Mouse (Mus musculus) retina, embryonic 14.5 days (tissue): Measurements from ENCODE around the gene Ccnf.

Experiments
- DNase-seq: peaks from one replicate; pipeline ENCODE4 v3.0.0-alpha.2; 2015; ENCODE audit warnings: low spot score

Ccnf gene

DNA sequence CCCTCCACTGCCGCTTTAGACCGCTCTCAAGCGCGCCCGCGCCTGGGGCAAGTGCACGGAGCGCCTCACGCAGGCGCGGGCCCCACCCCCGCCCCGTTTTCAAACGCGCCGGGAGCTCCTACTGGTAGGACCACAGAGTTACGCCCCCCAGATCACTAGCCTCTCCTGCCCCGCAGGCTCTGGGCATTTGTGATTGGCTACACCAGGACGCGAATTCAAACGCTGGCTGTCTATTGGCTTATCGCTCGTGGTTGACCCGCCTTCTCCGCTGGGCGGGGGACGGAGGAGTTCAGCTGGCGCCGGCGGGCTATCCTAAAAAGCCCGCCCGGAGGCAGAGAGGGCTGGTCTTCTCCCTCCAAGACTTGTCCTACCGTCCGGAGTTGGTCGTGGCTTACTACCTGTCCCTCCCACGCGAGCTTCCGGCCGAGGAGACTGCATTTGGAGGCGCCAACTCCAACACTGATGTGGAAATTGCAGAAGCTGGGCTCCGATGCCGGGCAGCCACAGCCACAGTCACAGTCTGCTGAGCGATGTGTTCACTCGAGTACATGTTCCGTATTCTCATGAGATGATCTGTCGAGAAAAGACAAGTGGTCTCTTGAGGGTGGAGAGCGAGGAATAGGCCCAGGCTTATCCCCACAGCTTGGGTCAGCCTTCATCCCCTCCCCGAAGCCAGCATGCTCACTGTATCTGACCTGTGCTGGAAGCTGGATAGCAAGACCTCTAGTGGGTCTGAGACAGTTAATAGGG lies at the start of gene Ccnf:
Gene Ccnf, minus strand, starts transcription at position 165 of the 750 bp plus-strand sequence.
- DNase-seq = peak; percentile 98

DNA sequence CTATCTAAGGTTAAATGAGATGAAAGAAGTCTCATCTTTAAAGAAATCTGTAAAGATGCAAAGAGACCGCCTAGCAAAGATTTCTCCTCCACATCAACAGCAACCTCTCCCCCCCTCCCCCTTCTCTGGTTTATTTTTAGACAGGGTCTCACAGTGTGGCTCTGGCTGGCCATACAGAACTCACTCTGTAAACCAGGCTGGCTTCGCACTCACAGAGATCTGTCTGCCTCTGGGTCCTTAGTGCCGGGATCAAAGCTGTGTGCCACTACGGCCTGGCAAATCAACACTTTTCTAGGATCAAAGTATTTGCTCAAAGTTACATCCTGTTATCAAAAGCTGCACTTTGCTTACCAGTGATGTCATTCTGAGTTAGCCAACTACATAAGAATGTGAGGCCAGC lies 49.4 kb upstream of the Ccnf start:
- no peak for DNase-seq

GRCm38 (mm10) chr17:24289338-24289737 lies 38.1 kb upstream of the Ccnf start:
- no peak for DNase-seq

DNA sequence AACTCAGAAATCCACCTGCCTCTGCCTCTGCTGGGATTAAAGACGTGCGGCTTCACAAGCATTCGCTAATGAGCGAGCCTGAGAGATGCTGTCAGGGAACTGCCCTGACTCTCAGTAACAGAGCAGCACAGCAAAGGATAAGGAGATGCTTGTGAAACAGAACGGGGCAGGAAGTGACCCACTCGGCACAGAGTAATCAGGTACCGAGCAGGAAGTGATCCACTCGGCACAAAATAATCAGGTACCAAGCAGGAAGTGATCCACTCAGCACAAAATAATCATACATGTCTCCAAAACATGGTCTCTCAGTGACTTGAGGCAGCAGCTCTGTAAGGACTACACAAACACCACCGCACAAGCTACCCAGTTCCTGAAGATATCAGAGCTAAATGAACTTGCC lies 37.2 kb upstream of the Ccnf start:
- no peak for DNase-seq

DNA sequence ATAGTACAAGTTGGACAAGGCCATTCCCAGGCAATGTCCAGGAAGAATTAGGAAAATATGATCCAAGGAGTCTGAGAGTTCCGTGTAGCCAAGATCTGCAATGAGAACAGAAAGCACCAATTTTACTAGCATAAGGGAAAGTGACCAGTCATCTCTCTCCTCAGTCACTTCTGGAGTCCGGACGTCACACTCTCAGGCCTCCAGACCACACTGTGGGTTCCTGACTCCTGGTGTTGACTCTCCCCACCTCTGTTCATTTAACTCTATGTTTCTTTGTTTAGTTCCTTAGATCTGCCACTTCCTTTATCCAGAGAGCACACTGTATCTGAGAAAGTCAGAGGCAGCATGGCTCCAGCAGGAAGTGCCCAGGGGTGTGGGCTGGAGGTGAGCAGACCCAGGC lies 34.4 kb upstream of the Ccnf start:
- no peak for DNase-seq

GRCm38 (mm10) chr17:24283266-24283818 lies 32.1 kb upstream of the Ccnf start:
- no peak for DNase-seq

DNA sequence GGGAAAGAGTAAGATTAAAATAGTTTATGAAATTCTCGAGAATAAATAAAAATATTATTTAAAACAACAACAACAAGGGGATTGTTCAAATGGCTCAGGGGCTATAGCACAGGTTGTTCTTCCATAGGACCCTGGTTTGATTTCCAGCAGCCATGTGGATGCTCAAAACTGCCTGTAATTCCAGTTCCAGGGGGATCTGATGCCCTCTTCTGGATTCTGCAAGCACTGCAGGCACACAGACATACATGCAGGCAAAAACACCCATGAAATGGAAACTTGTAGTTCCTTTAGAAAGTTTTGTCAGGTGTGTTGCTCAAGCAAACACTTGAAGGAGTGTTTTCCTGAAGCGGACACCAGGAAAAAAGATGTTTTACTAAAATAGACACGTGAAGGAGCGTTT lies 31.4 kb upstream of the Ccnf start:
- DNase-seq = peak; percentile 11

DNA sequence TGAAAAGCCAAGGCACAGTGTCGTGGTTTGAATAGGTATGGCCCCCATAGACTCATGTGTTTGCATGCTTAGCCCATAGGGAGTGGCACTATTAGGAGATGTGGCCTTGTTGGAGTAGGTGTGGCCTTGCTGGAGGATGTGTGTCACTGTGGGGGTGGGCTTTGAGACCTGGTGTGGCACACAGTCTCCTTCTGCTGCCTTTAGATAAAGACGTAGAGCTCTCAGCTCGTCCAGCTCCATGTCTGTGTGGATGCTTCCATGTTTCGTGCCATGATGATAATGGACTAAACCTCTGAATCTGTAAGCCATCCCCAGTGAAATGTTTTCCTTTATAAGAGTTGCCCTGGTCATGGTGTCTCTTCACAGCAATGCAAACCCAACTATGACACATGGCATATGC lies 28.6 kb upstream of the Ccnf start:
- no peak for DNase-seq

- no peak for DNase-seq
Observed at GRCm38 (mm10) chr17:24267133-24267532, 15.8 kb upstream of the Ccnf start.

- no peak for DNase-seq
Observed at GRCm38 (mm10) chr17:24264766-24265165, 13.5 kb upstream of the Ccnf start.

- DNase-seq = no peak
Observed at GRCm38 (mm10) chr17:24260516-24260915, 9.2 kb upstream of the Ccnf start.

DNA sequence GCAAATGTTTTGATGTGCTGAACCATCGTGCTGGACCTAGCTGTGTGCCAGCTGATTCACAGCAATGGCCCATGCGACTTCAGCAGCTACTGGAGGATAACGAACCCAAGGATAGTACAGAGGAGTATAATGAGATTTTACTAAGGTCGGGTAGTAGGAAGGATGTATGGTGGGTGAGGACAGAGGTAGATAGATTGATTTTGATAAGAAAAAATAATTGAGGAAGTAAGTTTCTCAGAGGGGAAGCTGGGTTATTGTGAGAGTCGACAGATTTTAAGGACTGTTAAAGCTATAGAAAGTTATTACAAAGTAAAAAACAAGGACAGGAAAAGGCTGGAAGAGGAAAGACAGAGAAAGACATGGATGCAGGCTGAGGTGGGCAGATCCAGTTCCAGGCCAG lies 8.4 kb upstream of the Ccnf start:
- DNase-seq = no peak

GRCm38 (mm10) chr17:24258981-24259380 lies 7.7 kb upstream of the Ccnf start:
- DNase-seq = no peak

DNA sequence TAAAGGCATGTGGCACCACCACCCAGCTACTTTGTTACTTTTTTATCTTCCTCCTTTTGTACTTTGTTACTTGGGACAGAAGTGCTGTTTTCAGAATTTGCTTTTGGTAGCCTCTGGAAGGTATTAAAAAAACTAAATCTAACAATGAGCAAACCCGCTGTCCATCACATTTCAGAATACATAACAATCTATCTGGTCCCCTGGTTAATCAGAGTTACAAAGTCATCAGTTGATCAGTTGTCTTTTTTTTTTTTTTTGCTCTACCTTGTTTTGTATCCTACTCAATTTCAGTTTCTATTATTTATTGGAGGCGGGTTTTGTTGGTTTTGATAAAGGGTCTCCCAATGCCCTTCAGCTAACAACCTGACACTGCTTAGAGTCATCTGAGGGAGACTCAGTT lies 1.0 kb upstream of the Ccnf start:
- DNase-seq = no peak

DNA sequence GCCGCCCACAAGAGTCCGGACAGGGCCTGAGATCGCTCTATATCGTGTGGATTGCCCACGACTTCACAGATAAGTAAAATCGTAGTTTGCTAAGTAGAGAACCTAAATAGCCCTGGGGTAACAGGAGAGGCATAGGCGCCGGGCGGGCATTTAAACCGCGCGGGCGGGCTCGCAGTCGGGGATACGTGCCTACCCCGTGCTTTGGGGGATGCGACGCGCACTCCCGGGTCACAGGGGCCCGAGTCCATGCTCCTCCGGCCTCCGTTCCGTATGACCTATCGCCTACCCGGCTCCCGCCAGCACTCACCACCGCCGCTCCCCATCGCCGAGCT lies 330 bp downstream of the Ccnf start:
- DNase-seq = no peak

- DNase-seq = peak; percentile 13
Observed at GRCm38 (mm10) chr17:24248641-24249040, 2.6 kb downstream of the Ccnf start.

GRCm38 (mm10) chr17:24244061-24244460 lies 7.2 kb downstream of the Ccnf start:
- no peak for DNase-seq

DNA sequence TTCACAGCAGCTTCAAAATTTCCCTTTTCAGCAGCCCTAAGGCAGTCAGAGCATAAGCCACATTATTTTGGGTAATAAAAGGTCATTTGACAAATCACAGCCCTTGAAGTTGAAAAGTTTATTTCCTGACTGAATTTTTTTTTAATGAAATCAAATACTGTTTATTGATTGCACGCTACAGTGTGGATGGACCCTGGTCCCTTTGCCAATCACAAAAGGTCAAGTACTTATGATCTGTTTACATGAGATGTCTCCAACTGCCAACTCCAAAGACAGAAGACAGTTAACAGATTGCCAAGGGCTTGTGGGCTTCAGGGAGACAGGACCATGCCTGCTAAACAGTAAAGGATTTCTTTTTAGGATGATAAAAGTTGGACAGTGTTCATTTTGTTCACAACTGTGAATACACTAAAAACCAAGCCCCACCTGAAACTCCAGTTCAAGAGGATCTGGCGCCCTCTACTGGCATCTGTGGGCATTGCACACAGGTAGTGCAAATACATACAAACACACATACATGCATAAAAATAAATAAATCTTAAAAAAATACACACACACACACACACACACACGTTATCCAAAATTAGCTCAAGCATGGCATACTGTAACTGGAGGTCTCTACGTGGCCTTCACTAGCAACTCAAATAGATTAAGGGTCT lies 7.8 kb downstream of the Ccnf start:
- DNase-seq = peak; percentile 16

DNA sequence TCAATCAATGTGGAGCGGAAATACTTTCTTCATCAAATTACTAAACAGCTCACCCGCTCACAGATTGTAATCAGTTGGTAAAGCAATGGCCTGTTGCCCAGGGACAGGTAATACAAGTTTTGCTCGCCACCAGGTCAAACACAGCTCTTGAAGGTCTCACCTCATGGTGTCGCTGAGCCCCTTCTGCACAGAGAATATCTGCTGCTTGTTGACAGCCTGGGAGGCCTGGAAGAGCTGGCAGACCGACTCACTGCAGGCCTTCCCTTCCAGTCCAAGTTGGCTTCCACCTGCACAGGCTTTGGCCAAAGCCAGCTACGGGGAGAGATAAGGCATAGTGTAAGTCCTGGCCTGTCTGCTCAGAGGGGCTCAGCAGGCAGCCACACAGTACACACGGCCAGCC lies 14.4 kb downstream of the Ccnf start:
- DNase-seq = no peak

DNA sequence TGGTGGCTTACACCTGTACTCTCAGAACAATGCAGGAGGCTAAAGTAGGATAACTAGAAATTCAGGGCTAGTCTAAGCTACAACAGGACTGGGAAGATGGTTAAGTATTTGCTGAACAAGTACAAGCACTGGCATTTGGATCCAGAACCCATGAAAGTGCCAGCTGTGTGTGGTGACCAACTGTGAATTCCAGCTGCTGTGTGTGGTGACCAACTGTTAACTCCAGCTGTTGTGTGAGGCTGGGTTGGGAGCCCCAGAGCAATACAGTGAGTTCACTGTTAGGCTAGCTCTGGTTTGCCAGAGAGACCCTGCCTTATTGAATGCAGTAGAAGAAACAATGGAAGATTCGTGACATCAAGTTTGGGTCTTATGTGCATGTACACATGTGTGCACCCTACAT lies 14.8 kb downstream of the Ccnf start:
- no peak for DNase-seq

- DNase-seq = no peak
Observed at GRCm38 (mm10) chr17:24227941-24228340, 23.3 kb downstream of the Ccnf start.

DNA sequence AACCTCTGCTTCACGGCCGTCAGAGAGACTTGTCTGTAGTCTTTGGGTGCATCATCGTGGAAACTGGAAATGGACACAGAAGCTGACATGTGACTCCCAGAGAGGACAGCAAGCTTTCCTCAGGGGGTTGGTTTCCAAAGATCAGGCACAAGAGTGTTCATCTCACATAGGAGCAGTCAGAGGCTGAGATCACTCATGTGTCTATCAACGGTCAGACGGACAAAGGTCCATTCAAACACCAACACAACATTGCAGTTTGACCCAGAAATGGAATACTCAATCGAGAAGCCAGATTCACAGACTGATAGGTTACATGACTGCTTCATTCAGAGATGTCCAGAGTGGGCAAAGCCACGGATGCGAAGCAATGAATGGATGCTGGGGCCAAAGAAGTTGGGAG lies 24.6 kb downstream of the Ccnf start:
- DNase-seq = no peak

DNA sequence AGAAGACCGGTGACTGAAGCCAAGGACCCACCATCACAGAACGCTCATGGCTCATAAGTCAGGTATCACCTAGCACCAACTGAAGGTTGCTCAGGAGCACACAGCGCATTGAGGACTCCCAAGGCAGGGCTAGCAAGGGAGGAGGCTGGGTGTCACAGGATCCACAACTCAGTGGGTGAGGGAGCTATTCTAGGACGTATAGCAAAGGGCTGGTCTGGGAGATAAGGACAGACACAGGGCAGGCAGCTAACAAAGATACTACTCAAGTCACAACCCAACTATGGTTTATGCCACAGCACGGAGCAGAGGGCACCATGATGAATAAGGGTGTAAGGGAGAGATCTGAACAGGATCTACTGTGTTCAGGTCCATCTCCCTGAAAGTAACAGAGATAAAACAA lies 25.4 kb downstream of the Ccnf start:
- no peak for DNase-seq

DNA sequence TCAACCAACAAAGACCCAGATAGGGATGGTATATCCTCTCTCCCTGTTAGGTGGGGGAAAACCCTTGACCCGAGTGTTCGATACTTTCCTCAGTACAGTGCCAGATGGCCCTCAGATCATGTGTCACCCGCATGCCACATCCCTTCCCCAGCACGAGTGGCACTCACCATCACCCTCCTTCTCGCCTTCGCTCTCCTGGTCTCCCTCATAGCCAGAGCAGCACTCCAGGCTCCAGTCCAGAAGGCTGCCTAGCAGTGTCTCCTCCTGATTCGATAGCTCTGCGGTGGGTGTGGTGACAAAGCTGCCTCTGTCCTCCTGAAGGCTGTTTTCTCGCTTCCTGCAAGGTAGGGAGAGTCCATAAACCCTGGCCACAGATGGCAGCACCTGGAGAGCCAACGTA lies 26.5 kb downstream of the Ccnf start:
- no peak for DNase-seq
